Mouse (Mus musculus) megakaryocyte, embryonic 14.5 days (primary cell): ENCODE results near the gene Fto.

Experiments used
- FLI1 ChIP-seq: IDR thresholded peaks from 2 replicates; pipeline ENCODE4 v1.6.1; 2012; ENCODE audit warnings: low read length, inconsistent platforms, mixed read lengths
- GATA1 ChIP-seq: IDR thresholded peaks from 3 replicates; pipeline ENCODE4 v1.6.1; 2012; ENCODE audit warnings: mixed read lengths, low read length, inconsistent platforms, borderline replicate concordance

- TF ChIP-seq GATA1 (no peak), FLI1 (no peak)
These were observed 226.3 kb downstream of the Fto start for GRCm38 (mm10) chr8:91539586-91539985.
